In genomic region chr4:115939295-115940102, GRCm38 (mm10) we compare ENCODE assay signal across 9 mouse cellular contexts. TPM values are rescaled to one million over a fixed set of nuclear protein-coding genes. Genes with fewer than 3 reads are reported as not detected.
A peak's percentile ranks its signal among the peaks of the same experiment; 100 is the strongest.
DNase-seq lines count a peak whose midpoint lies in the region; ATAC-seq lines count a peak whose summit lies in the region.
"Had no signal": no experiment of that assay in that cellular context is flagged by ENCODE, and none has a peak within 500 bp of the region (broad histone marks: within the 10 kb centered on the region; RNA-seq: fewer than 3 reads in every experiment).

Gene Dmbx1, minus strand, starts transcription at chr4:115939926.

- peaks cover 98% of the 10 kb centered on the region for H3K27me3 ChIP-seq in heart, embryonic 12.5 days (replicated peaks)
- peaks cover 99% of the 10 kb centered on the region for H3K27me3 ChIP-seq in neural tube, embryonic 11.5 days (ENCODE audit: control insufficient read depth, insufficient read depth, low read length)

- peak within 1 kb of the TSS; percentile 78 for H3K4me2 ChIP-seq in heart, embryonic 12.5 days
- H3K4me2 ChIP-seq in neural tube, embryonic 11.5 days (ENCODE audit: low read depth), result peak within 1 kb of the TSS; percentile 57

- under 1% methylated on average over 71 of the region's 71 CpGs for WGBS in heart, embryonic 12.5 days
- under 1% methylated on average over 70 of the region's 71 CpGs for WGBS in neural tube, embryonic 11.5 days

- H3K9ac ChIP-seq in heart, embryonic 12.5 days, result no peak within 1 kb of the TSS
- H3K9ac ChIP-seq in neural tube, embryonic 11.5 days (ENCODE audit: low read length), result no peak within 1 kb of the TSS

- intact Hi-C loops in heart, postnatal 25 days (cut with DNase I), result no loop called here
- intact Hi-C loops in heart, postnatal 10 days (cut with DNase I), result no loop called here

- no peak for DNase-seq in heart, postnatal 25 days (ENCODE audit: low spot score)
- peak; percentile 40 to 54 for DNase-seq in cerebellum, postnatal 25 days
- peak; percentile 12 to 18 for DNase-seq in heart, postnatal 10 days
- peak; percentile 29 for DNase-seq in liver
- peak; percentile 72 for DNase-seq in neural tube, embryonic 11.5 days (ENCODE audit: low spot score)
- DNase-seq in layer of hippocampus, postnatal 36 days, result no peak

- peaks cover 27% of the 10 kb centered on the region; the same call in 1 of the 2 replicates for H3K4me1 ChIP-seq in heart, embryonic 12.5 days (replicated peaks)
- peaks cover 21% of the 10 kb centered on the region for H3K4me1 ChIP-seq in neural tube, embryonic 11.5 days (ENCODE audit: control insufficient read depth, insufficient read depth, low read length)

- no peaks in the 10 kb centered on the region for H3K9me3 ChIP-seq in heart, embryonic 12.5 days (replicated peaks)
- H3K9me3 ChIP-seq in neural tube, embryonic 11.5 days (ENCODE audit: control insufficient read depth, low read length), result no peaks in the 10 kb centered on the region

- no peak for ATAC-seq in heart, embryonic 12.5 days (ENCODE audit: insufficient number of reproducible peaks, low FRiP score)
- peak; percentile 33; the same call in 1 of the 2 replicates for ATAC-seq in neural tube, embryonic 11.5 days (ENCODE audit: insufficient read depth, low FRiP score, low TSS enrichment)
- no peak for ATAC-seq in frontal cortex, adult (ENCODE audit: low TSS enrichment)

- no peaks in the 10 kb centered on the region for H3K36me3 ChIP-seq in heart, embryonic 12.5 days
- no peaks in the 10 kb centered on the region for H3K36me3 ChIP-seq in neural tube, embryonic 11.5 days (ENCODE audit: control insufficient read depth, insufficient read depth, low read length)

- H3K27ac ChIP-seq in heart, embryonic 12.5 days (ENCODE audit: poor library complexity, severe bottlenecking), result no peak within 1 kb of the TSS
- H3K27ac ChIP-seq in neural tube, embryonic 11.5 days (ENCODE audit: low read depth, low read length), result no peak within 1 kb of the TSS

- H3K4me3 ChIP-seq in heart, embryonic 12.5 days, result peak within 1 kb of the TSS; percentile 50
- peak within 1 kb of the TSS; percentile 28 for H3K4me3 ChIP-seq in neural tube, embryonic 11.5 days (ENCODE audit: low read depth, low read length)

RNA-seq across cellular contexts. Expression of gene Dmbx1, which starts in this region (rescaled TPM):
- 0.04 TPM in 1 of 2 replicates, not detected in the other for polyA plus RNA-seq in heart, embryonic 12.5 days (2016; fragmentation: Nextera tagmentation; extraction: Ambion mirVana)
- not detected for total RNA-seq in heart, postnatal 25 days (2021)
- not detected for total RNA-seq in heart, postnatal 10 days (2021)
- polyA plus RNA-seq in neural tube, embryonic 11.5 days (2014; fragmentation: Nextera tagmentation; extraction: Ambion mirVana), result 0.38 and 0.77 TPM in 2 replicates
- not detected for total RNA-seq in layer of hippocampus, postnatal 36 days (2021)
- total RNA-seq: liver, adult 2 months had no signal
- polyA plus RNA-seq: liver, adult 2 months had no signal

Comparison
In these comparisons a context has a peak if more than half of its experiments do, and no peak if none do; other contexts are left out.
1. Peak in DNase-seq in heart, postnatal 10 days; RNA of the gene not detected or under 1 TPM.
2. Peak in DNase-seq, ATAC-seq, H3K4me3 ChIP-seq and H3K4me2 ChIP-seq in neural tube, embryonic 11.5 days; RNA of the gene not detected or under 1 TPM.
3. DNase-seq: peak in cerebellum, postnatal 25 days (2 of 2) and liver (single experiment); none in heart, postnatal 25 days (single experiment) and layer of hippocampus, postnatal 36 days (0 of 2).